Mouse (Mus musculus): ENCODE data around the gene Ncapd3. TPM values are rescaled to one million over a fixed set of nuclear protein-coding genes. Genes with fewer than 3 reads are reported as not detected.
A peak's percentile ranks its signal among the peaks of the same experiment; 100 is the strongest.

The Ncapd3 gene
- polyA plus RNA-seq, 1 experiment from 2014 or later = 13.9 TPM

DNA sequence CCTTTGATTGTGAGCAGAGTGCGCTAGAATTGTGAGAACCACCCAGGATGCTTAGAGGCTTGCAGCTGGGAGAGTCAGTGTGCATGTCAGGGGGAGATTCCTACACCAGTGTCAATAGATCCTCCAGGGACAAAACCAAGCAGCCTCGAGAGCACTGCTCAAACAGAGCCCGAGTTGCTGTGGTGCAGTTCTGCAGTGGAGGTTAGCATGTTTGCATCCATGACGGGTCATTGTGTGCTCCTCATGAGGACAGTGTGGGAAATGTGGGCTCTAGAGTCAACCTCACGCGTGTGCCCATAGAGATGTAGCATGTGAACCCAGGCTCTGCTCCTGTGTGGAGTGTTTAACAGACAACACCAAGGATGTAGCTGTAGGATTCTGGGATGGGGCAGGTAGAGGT, 62.9 kb downstream of the Ncapd3 start:
- Histone ChIP-seq H3K27ac (ENCODE audit: low read depth) (no peak overlapping the region), H3K4me3 (ENCODE audit: low read depth, low read length) (no peak overlapping the region), H3K4me1 (ENCODE audit: insufficient read depth) (no peaks in the 10 kb centered on the region), H3K9me3 (ENCODE audit: low read length) (no peaks in the 10 kb centered on the region), H3K36me3 (replicated peaks; ENCODE audit: insufficient read depth, low read length) (peaks cover 82% of the 10 kb centered on the region), H3K4me2 (ENCODE audit: low read depth, low read length) (no peak overlapping the region), H3K9ac (replicated peaks) (no peak overlapping the region), H3K27me3 (ENCODE audit: insufficient read depth, low read length) (no peaks in the 10 kb centered on the region)
- no peak for ATAC-seq
- TF ChIP-seq EP300 (IDR thresholded peaks at IDR 0.05; ENCODE audit: low read depth) (no peak), CTCF (IDR thresholded peaks at IDR 0.05; ENCODE audit: low read depth) (no peak)
- 85% methylated on average over 6 of the region's 6 CpGs for whole genome bisulfite sequencing (ENCODE audit: insufficient replicate concordance)
- no peak for DNase-seq

- TF ChIP-seq CTCF (IDR thresholded peaks at IDR 0.05; ENCODE audit: low read depth) (no peak), EP300 (IDR thresholded peaks at IDR 0.05; ENCODE audit: low read depth) (no peak)
- Histone ChIP-seq H3K4me2 (ENCODE audit: low read depth, low read length) (no peak overlapping the region), H3K27ac (ENCODE audit: low read depth) (no peak overlapping the region), H3K27me3 (ENCODE audit: insufficient read depth, low read length) (no peaks in the 10 kb centered on the region), H3K4me1 (ENCODE audit: insufficient read depth) (no peaks in the 10 kb centered on the region), H3K9me3 (ENCODE audit: low read length) (no peaks in the 10 kb centered on the region), H3K9ac (replicated peaks) (no peak overlapping the region), H3K36me3 (replicated peaks; ENCODE audit: insufficient read depth, low read length) (peaks cover 39% of the 10 kb centered on the region), H3K4me3 (ENCODE audit: low read depth, low read length) (no peak overlapping the region)
- DNase-seq = no peak
- no peak for ATAC-seq
- WGBS (ENCODE audit: insufficient replicate concordance) = 42% methylated on average over 4 of the region's 4 CpGs
Measured at GRCm38 (mm10) chr9:27098092-27098491, 68.1 kb downstream of the Ncapd3 start.

DNA sequence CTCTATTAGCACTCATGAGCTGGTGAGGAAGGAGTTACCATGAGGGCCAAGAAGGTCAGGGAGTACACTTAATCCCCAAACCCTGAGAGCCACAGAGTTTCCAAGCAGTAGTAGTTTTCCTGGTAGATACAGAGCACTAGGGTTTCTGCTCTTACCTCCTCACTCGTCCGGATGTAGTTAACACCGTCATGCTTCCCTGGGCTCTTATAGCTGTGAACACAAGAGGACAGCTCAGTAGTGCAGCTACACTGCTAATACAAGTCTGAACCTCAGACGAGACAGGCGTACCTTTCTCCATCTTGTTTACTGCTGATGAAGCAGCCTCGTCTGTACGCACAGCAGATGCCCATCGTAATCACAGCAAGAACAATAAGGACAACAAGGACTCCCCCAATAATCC, 68.6 kb downstream of the Ncapd3 start:
- H3K36me3 ChIP-seq (replicated peaks; ENCODE audit: insufficient read depth, low read length) = peaks cover 35% of the 10 kb centered on the region
- DNase-seq = no peak
- WGBS (ENCODE audit: insufficient replicate concordance) = 89% methylated on average over 8 of the region's 8 CpGs

DNA sequence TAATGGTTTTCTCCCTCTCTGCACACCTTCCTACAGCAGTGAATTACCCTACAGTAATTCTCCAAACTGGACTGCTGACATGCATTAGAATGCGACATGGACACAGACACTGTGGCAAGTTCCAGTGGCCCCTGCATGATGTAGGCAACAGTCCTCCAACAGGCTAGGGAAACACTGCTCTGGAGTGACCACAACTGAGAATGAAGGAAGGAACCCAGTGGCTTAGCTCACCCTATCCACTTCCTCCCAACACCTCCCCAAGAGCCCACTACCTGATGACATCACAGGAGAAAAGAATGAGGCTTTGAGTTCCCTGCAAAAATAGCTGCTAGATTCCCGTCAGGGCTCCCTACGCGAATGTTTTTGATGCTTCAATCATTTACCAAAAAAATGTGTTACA, 69.5 kb downstream of the Ncapd3 start:
- Histone ChIP-seq H3K36me3 (replicated peaks; ENCODE audit: insufficient read depth, low read length) (peaks cover 28% of the 10 kb centered on the region), H3K9me3 (ENCODE audit: low read length) (no peaks in the 10 kb centered on the region), H3K27me3 (ENCODE audit: insufficient read depth, low read length) (no peaks in the 10 kb centered on the region)

More for the DNA sequence above, 68.6 kb downstream of the Ncapd3 start:
- no peak overlapping the region for H3K4me2 ChIP-seq (ENCODE audit: low read depth, low read length)
- no peak overlapping the region for H3K27ac ChIP-seq (ENCODE audit: low read depth)
- no peak for TF ChIP-seq EP300 (IDR thresholded peaks at IDR 0.05; ENCODE audit: low read depth)
- TF ChIP-seq CTCF (IDR thresholded peaks at IDR 0.05; ENCODE audit: low read depth) = no peak
- H3K4me1 ChIP-seq (ENCODE audit: insufficient read depth) = no peaks in the 10 kb centered on the region
- ATAC-seq = no peak
- no peaks in the 10 kb centered on the region for H3K27me3 ChIP-seq (ENCODE audit: insufficient read depth, low read length)
- no peak overlapping the region for H3K4me3 ChIP-seq (ENCODE audit: low read depth, low read length)
- H3K9ac ChIP-seq (replicated peaks) = no peak overlapping the region
- H3K9me3 ChIP-seq (ENCODE audit: low read length) = no peaks in the 10 kb centered on the region

DNA sequence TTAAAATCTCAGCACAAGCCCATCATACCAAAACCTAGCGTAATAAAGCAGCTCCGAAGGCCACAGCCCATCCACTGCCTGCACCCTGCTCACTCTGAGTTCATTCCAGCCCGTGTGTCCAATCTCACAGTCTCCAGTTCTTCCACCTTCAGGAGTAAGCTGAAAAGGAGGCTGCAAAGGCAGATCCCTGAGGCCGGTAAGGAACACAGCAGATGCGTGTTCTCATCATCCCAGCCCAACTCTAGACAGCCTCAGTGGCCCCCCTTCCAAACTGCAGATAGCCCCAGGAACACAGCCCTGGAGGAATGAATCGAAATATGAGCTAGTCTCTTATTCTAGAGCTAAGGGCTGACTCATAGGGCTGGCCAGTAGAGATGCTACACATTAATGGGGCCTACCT, 71.5 kb downstream of the Ncapd3 start:
- no peak overlapping the region for H3K9ac ChIP-seq (replicated peaks)
- H3K4me3 ChIP-seq (ENCODE audit: low read depth, low read length) = no peak overlapping the region
- no peak overlapping the region for H3K27ac ChIP-seq (ENCODE audit: low read depth)
- no peaks in the 10 kb centered on the region for H3K4me1 ChIP-seq (ENCODE audit: insufficient read depth)
- DNase-seq (no peak), ATAC-seq (no peak)
- TF ChIP-seq EP300 (IDR thresholded peaks at IDR 0.05; ENCODE audit: low read depth) (no peak), CTCF (IDR thresholded peaks at IDR 0.05; ENCODE audit: low read depth) (no peak)
- H3K27me3 ChIP-seq (ENCODE audit: insufficient read depth, low read length) = no peaks in the 10 kb centered on the region
- peaks cover 13% of the 10 kb centered on the region; the same call in 1 of the 2 replicates for H3K36me3 ChIP-seq (replicated peaks; ENCODE audit: insufficient read depth, low read length)
- WGBS (ENCODE audit: insufficient replicate concordance) = 89% methylated on average over 6 of the region's 6 CpGs
- H3K9me3 ChIP-seq (ENCODE audit: low read length) = no peaks in the 10 kb centered on the region
- H3K4me2 ChIP-seq (ENCODE audit: low read depth, low read length) = no peak overlapping the region

More for the DNA sequence above, 69.5 kb downstream of the Ncapd3 start:
- H3K4me1 ChIP-seq (ENCODE audit: insufficient read depth) = no peaks in the 10 kb centered on the region
- DNase-seq (no peak), ATAC-seq (no peak)
- TF ChIP-seq EP300 (IDR thresholded peaks at IDR 0.05; ENCODE audit: low read depth) (no peak), CTCF (IDR thresholded peaks at IDR 0.05; ENCODE audit: low read depth) (no peak)
- H3K27ac ChIP-seq (ENCODE audit: low read depth) = no peak overlapping the region
- H3K9ac ChIP-seq (replicated peaks) = no peak overlapping the region
- H3K4me3 ChIP-seq (ENCODE audit: low read depth, low read length) = no peak overlapping the region
- no peak overlapping the region for H3K4me2 ChIP-seq (ENCODE audit: low read depth, low read length)
- WGBS (ENCODE audit: insufficient replicate concordance) = 48% methylated on average over 4 of the region's 4 CpGs

DNA sequence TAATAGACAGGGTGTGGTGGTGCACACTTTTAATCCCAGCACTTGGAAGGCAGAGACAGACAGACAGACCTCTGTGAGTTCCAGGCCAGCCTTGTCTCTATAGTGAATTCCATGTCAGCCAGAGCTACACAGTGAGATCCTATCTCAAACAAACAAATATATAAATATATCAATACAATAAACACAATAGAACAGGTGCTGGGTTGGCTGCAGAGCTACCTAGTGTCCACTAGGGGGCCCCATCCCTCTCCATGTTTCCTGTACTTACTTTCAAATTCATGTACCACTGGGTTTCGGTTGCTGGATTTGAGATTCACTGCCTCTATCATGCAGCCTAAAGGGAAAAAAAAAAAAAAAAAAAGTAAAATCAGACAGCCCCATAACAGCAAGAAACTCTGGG, 76.1 kb downstream of the Ncapd3 start:
- no peak overlapping the region for H3K4me3 ChIP-seq (ENCODE audit: low read depth, low read length)
- TF ChIP-seq CTCF (IDR thresholded peaks at IDR 0.05; ENCODE audit: low read depth) = peak; percentile 78
- no peak for TF ChIP-seq EP300 (IDR thresholded peaks at IDR 0.05; ENCODE audit: low read depth)
- H3K4me1 ChIP-seq (ENCODE audit: insufficient read depth) = no peaks in the 10 kb centered on the region; the same call in 1 of the 2 replicates
- DNase-seq = peak; percentile 32
- no peak overlapping the region for H3K9ac ChIP-seq (replicated peaks)
- WGBS (ENCODE audit: insufficient replicate concordance) = 44% methylated on average over 1 of the region's 1 CpGs
- no peak overlapping the region for H3K4me2 ChIP-seq (ENCODE audit: low read depth, low read length)
- ATAC-seq = no peak
- no peak overlapping the region for H3K27ac ChIP-seq (ENCODE audit: low read depth)
- no peaks in the 10 kb centered on the region for H3K36me3 ChIP-seq (replicated peaks; ENCODE audit: insufficient read depth, low read length)
- no peaks in the 10 kb centered on the region for H3K27me3 ChIP-seq (ENCODE audit: insufficient read depth, low read length)
- no peaks in the 10 kb centered on the region for H3K9me3 ChIP-seq (ENCODE audit: low read length)

- H3K9ac ChIP-seq (replicated peaks) = no peak overlapping the region
- DNase-seq (no peak), ATAC-seq (no peak)
- no peaks in the 10 kb centered on the region for H3K36me3 ChIP-seq (replicated peaks; ENCODE audit: insufficient read depth, low read length)
- H3K27ac ChIP-seq (ENCODE audit: low read depth) = no peak overlapping the region
- no peaks in the 10 kb centered on the region; the same call in 1 of the 2 replicates for H3K4me1 ChIP-seq (ENCODE audit: insufficient read depth)
- H3K9me3 ChIP-seq (ENCODE audit: low read length) = no peaks in the 10 kb centered on the region
- TF ChIP-seq EP300 (IDR thresholded peaks at IDR 0.05; ENCODE audit: low read depth) (no peak), CTCF (IDR thresholded peaks at IDR 0.05; ENCODE audit: low read depth) (no peak)
- no peak overlapping the region for H3K4me2 ChIP-seq (ENCODE audit: low read depth, low read length)
- 73% methylated on average over 4 of the region's 4 CpGs for WGBS (ENCODE audit: insufficient replicate concordance)
- H3K27me3 ChIP-seq (ENCODE audit: insufficient read depth, low read length) = no peaks in the 10 kb centered on the region
- no peak overlapping the region for H3K4me3 ChIP-seq (ENCODE audit: low read depth, low read length)
Measured at GRCm38 (mm10) chr9:27108451-27108850, 78.5 kb downstream of the Ncapd3 start.

All from liver, postnatal 0 days (tissue).